Comparison of ENCODE assay signal across 16 mouse cellular contexts in the genomic region with DNA sequence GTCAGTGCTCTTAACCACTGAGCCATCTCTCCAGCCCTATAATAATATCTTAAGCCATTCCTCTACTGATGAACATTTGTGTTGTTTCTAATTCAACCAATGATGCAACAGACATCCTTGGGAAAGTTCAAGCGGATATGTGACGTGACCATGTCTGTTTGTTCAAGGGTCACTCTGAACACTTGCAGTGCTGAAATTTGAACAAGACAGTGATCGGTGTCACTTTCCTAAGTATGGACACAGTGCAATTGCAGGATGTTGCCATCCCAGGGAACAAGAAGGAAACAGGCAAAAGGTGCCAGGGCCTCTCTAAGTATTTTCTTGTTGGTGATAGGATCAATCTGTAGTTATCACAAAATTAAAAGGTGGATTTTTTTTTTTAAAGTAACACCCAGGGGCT.
"Had no signal": no experiment of that assay in that cellular context is flagged by ENCODE, and none has a peak within 500 bp of the region (broad histone marks: within the 10 kb centered on the region; RNA-seq: fewer than 3 reads in every experiment).

No protein-coding gene starts in this region.

- H3K4me3 ChIP-seq: neural tube, embryonic 13.5 days; neural tube, embryonic 15.5 days; stomach, embryonic 15.5 days had no signal

- H3K4me2 ChIP-seq: neural tube, embryonic 13.5 days; neural tube, embryonic 15.5 days; stomach, embryonic 15.5 days had no signal

- DNase-seq: retina, postnatal 1 day; right cerebral cortex, adult 18-20 months; right cerebral cortex, postnatal 14 days; right cerebral cortex, postnatal 25 days; right cerebral cortex, postnatal 4 days; spleen, adult 18-20 months; thymus, adult 18-20 months; thymus, adult 2 months; thymus, postnatal 14 days; thymus, postnatal 25 days; thymus, postnatal 36 days; thymus, postnatal 4 days had no signal

- H3K9me3 ChIP-seq: neural tube, embryonic 13.5 days; neural tube, embryonic 15.5 days; stomach, embryonic 15.5 days had no signal

- H3K9ac ChIP-seq: neural tube, embryonic 13.5 days; neural tube, embryonic 15.5 days; stomach, embryonic 15.5 days had no signal

- H3K36me3 ChIP-seq: neural tube, embryonic 13.5 days; neural tube, embryonic 15.5 days; stomach, embryonic 15.5 days had no signal

- H3K4me1 ChIP-seq: neural tube, embryonic 13.5 days; neural tube, embryonic 15.5 days had no signal

- H3K27ac ChIP-seq: neural tube, embryonic 13.5 days; neural tube, embryonic 15.5 days; stomach, embryonic 15.5 days; stomach, postnatal 0 days had no signal

- H3K27me3 ChIP-seq: neural tube, embryonic 13.5 days; neural tube, embryonic 15.5 days; stomach, embryonic 15.5 days had no signal
